Mouse (Mus musculus): ENCODE measurements around the gene Flrt1. TPM values are rescaled to one million over a fixed set of nuclear protein-coding genes. Genes with fewer than 3 reads are reported as not detected.

The Flrt1 gene
- polyA plus RNA-seq, 1 experiment from 2014 or later, result 1.9 TPM

GRCm38 (mm10) chr19:7122277-7122676 is 16.7 kb upstream of the Flrt1 start:
- Histone ChIP-seq H3K9ac (ENCODE audit: low read depth, low read length) (0 out of 2 replicates have a peak overlapping the region, but pooled peaks have one; percentile 12), H3K27ac (ENCODE audit: low read length) (no peak overlapping the region), H3K4me2 (ENCODE audit: low read depth, low read length) (no peak overlapping the region), H3K36me3 (ENCODE audit: control insufficient read depth, insufficient read depth, low read length) (no peaks in the 10 kb centered on the region), H3K4me1 (ENCODE audit: control insufficient read depth, insufficient read depth, low read length) (peaks cover 26% of the 10 kb centered on the region), H3K4me3 (ENCODE audit: low read length) (no peak overlapping the region), H3K27me3 (replicated peaks; ENCODE audit: control insufficient read depth, insufficient read depth, low read length) (no peaks in the 10 kb centered on the region; the same call in 1 of the 2 replicates), H3K9me3 (ENCODE audit: control insufficient read depth, low read length) (no peaks in the 10 kb centered on the region)
- 50% methylated on average over 4 of the region's 4 CpGs for WGBS
- ATAC-seq, result peak; percentile 47

DNA sequence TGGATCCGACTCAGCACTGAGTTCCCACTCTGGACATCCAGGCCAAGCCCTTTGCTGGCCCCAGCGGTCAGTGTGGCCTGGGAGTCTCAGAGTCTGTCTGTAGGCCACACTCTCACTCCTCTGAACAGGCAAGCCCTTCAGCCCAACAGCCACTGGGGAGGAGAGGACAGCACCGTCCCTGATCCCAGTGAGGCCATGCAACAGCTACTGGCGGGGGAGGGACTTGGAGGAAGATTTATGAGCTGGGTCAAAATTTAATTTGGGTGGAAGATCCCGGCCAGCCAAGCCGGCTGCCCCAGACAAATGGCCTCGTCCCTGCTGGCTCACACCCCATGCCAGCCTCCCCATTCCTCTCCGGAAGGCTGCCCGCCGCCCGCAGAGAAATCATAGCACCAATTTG is 15.7 kb upstream of the Flrt1 start:
- no peak; the same call in 1 of the 2 replicates for ATAC-seq
- 45% methylated on average over 11 of the region's 11 CpGs for WGBS
- H3K4me1 ChIP-seq (ENCODE audit: control insufficient read depth, insufficient read depth, low read length), result peaks cover 28% of the 10 kb centered on the region
- no peaks in the 10 kb centered on the region for H3K36me3 ChIP-seq (ENCODE audit: control insufficient read depth, insufficient read depth, low read length)
- H3K4me2 ChIP-seq (ENCODE audit: low read depth, low read length), result no peak overlapping the region
- no peaks in the 10 kb centered on the region; the same call in 1 of the 2 replicates for H3K27me3 ChIP-seq (replicated peaks; ENCODE audit: control insufficient read depth, insufficient read depth, low read length)
- no peaks in the 10 kb centered on the region for H3K9me3 ChIP-seq (ENCODE audit: control insufficient read depth, low read length)
- no peak overlapping the region for H3K27ac ChIP-seq (ENCODE audit: low read length)
- no peak overlapping the region for H3K9ac ChIP-seq (ENCODE audit: low read depth, low read length)
- no peak overlapping the region for H3K4me3 ChIP-seq (ENCODE audit: low read length)

GRCm38 (mm10) chr19:7117653-7118307 is 12.3 kb upstream of the Flrt1 start:
- Histone ChIP-seq H3K9me3 (ENCODE audit: control insufficient read depth, low read length) (no peaks in the 10 kb centered on the region), H3K36me3 (ENCODE audit: control insufficient read depth, insufficient read depth, low read length) (no peaks in the 10 kb centered on the region), H3K4me2 (ENCODE audit: low read depth, low read length) (no peak overlapping the region), H3K4me1 (ENCODE audit: control insufficient read depth, insufficient read depth, low read length) (peaks cover 34% of the 10 kb centered on the region), H3K4me3 (ENCODE audit: low read length) (no peak overlapping the region), H3K27me3 (replicated peaks; ENCODE audit: control insufficient read depth, insufficient read depth, low read length) (no peaks in the 10 kb centered on the region), H3K27ac (ENCODE audit: low read length) (no peak overlapping the region), H3K9ac (ENCODE audit: low read depth, low read length) (no peak overlapping the region)
- WGBS, result 67% methylated on average over 8 of the region's 8 CpGs
- no peak for ATAC-seq

DNA sequence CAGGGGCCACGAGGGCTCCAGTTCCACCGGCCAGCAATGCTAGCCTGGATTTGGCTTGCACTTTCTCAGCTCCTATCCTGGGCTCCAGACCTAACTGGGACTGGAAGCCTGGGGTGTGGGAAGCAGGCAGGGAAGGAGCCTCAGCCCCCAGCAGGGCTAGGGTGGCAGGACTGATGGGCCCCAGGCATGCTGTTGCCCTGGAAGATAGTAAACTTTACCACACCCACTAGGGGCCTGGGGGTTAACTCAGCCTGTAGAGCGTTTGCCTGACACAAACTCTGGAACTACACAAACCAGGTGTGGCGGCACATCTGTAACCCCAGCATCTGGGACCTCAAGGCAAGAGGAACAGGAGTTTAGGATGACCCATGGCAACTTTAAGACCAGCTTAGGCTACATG is 11.6 kb upstream of the Flrt1 start:
- Histone ChIP-seq H3K4me2 (ENCODE audit: low read depth, low read length) (no peak overlapping the region), H3K4me3 (ENCODE audit: low read length) (no peak overlapping the region), H3K36me3 (ENCODE audit: control insufficient read depth, insufficient read depth, low read length) (no peaks in the 10 kb centered on the region), H3K27me3 (replicated peaks; ENCODE audit: control insufficient read depth, insufficient read depth, low read length) (no peaks in the 10 kb centered on the region), H3K27ac (ENCODE audit: low read length) (no peak overlapping the region), H3K4me1 (ENCODE audit: control insufficient read depth, insufficient read depth, low read length) (peaks cover 29% of the 10 kb centered on the region), H3K9me3 (ENCODE audit: control insufficient read depth, low read length) (no peaks in the 10 kb centered on the region), H3K9ac (ENCODE audit: low read depth, low read length) (no peak overlapping the region)
- 36% methylated on average over 4 of the region's 4 CpGs for WGBS
- no peak; the same call in 1 of the 2 replicates for ATAC-seq

GRCm38 (mm10) chr19:7116038-7116731 is 10.7 kb upstream of the Flrt1 start:
- Histone ChIP-seq H3K9ac (ENCODE audit: low read depth, low read length) (no peak overlapping the region), H3K27me3 (replicated peaks; ENCODE audit: control insufficient read depth, insufficient read depth, low read length) (no peaks in the 10 kb centered on the region), H3K9me3 (ENCODE audit: control insufficient read depth, low read length) (no peaks in the 10 kb centered on the region), H3K36me3 (ENCODE audit: control insufficient read depth, insufficient read depth, low read length) (no peaks in the 10 kb centered on the region), H3K4me1 (ENCODE audit: control insufficient read depth, insufficient read depth, low read length) (peaks cover 25% of the 10 kb centered on the region), H3K4me3 (ENCODE audit: low read length) (no peak overlapping the region), H3K4me2 (ENCODE audit: low read depth, low read length) (no peak overlapping the region), H3K27ac (ENCODE audit: low read length) (no peak overlapping the region)
- 85% methylated on average over 4 of the region's 4 CpGs for WGBS
- 0 out of 2 replicates have a peak, but pooled peaks have one; percentile 10 for ATAC-seq

- Histone ChIP-seq H3K27me3 (replicated peaks; ENCODE audit: control insufficient read depth, insufficient read depth, low read length) (no peaks in the 10 kb centered on the region), H3K4me3 (ENCODE audit: low read length) (no peak overlapping the region), H3K4me2 (ENCODE audit: low read depth, low read length) (no peak overlapping the region), H3K4me1 (ENCODE audit: control insufficient read depth, insufficient read depth, low read length) (peaks cover 37% of the 10 kb centered on the region), H3K27ac (ENCODE audit: low read length) (no peak overlapping the region), H3K9ac (ENCODE audit: low read depth, low read length) (no peak overlapping the region), H3K9me3 (ENCODE audit: control insufficient read depth, low read length) (no peaks in the 10 kb centered on the region), H3K36me3 (ENCODE audit: control insufficient read depth, insufficient read depth, low read length) (no peaks in the 10 kb centered on the region)
- ATAC-seq, result no peak
- WGBS, result 50% methylated on average over 14 of the region's 14 CpGs
These were observed 8.0 kb upstream of the Flrt1 start for GRCm38 (mm10) chr19:7113574-7113973.

DNA sequence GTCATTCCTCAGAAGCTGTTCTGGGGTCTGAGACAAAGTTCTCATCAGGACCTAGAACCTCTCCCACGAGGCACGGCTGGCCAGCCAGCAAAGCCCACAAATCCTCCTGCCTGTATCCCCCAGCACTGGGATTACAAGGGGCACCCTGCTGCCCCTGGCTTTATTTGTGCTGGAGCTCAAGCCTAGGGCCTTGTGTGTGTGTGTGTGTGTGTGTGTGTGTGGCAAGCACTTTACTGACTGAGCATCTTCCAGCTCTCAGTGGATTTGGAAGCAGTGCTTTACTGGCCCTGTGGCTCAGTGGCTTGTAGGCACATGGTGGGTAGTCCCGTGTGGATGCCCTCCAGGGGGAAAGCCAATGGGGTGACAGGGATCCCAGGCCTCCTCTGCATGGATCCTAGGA is 7.1 kb upstream of the Flrt1 start:
- no peak overlapping the region for H3K4me2 ChIP-seq (ENCODE audit: low read depth, low read length)
- H3K9me3 ChIP-seq (ENCODE audit: control insufficient read depth, low read length), result no peaks in the 10 kb centered on the region
- H3K4me1 ChIP-seq (ENCODE audit: control insufficient read depth, insufficient read depth, low read length), result peaks cover 30% of the 10 kb centered on the region
- WGBS, result 58% methylated on average over 3 of the region's 3 CpGs
- H3K27ac ChIP-seq (ENCODE audit: low read length), result no peak overlapping the region
- H3K9ac ChIP-seq (ENCODE audit: low read depth, low read length), result no peak overlapping the region
- H3K4me3 ChIP-seq (ENCODE audit: low read length), result no peak overlapping the region
- H3K27me3 ChIP-seq (replicated peaks; ENCODE audit: control insufficient read depth, insufficient read depth, low read length), result no peaks in the 10 kb centered on the region
- no peak for ATAC-seq
- no peaks in the 10 kb centered on the region for H3K36me3 ChIP-seq (ENCODE audit: control insufficient read depth, insufficient read depth, low read length)

GRCm38 (mm10) chr19:7111710-7112109 is 6.2 kb upstream of the Flrt1 start:
- Histone ChIP-seq H3K9me3 (ENCODE audit: control insufficient read depth, low read length) (no peaks in the 10 kb centered on the region), H3K4me1 (ENCODE audit: control insufficient read depth, insufficient read depth, low read length) (peaks cover 24% of the 10 kb centered on the region), H3K27me3 (replicated peaks; ENCODE audit: control insufficient read depth, insufficient read depth, low read length) (no peaks in the 10 kb centered on the region), H3K9ac (ENCODE audit: low read depth, low read length) (no peak overlapping the region), H3K4me2 (ENCODE audit: low read depth, low read length) (no peak overlapping the region), H3K36me3 (ENCODE audit: control insufficient read depth, insufficient read depth, low read length) (no peaks in the 10 kb centered on the region), H3K4me3 (ENCODE audit: low read length) (no peak overlapping the region), H3K27ac (ENCODE audit: low read length) (no peak overlapping the region)
- WGBS, result 88% methylated on average over 4 of the region's 4 CpGs
- no peak for ATAC-seq

GRCm38 (mm10) chr19:7111309-7111708 is 5.8 kb upstream of the Flrt1 start:
- Histone ChIP-seq H3K9me3 (ENCODE audit: control insufficient read depth, low read length) (no peaks in the 10 kb centered on the region), H3K9ac (ENCODE audit: low read depth, low read length) (no peak overlapping the region), H3K4me1 (ENCODE audit: control insufficient read depth, insufficient read depth, low read length) (peaks cover 21% of the 10 kb centered on the region), H3K36me3 (ENCODE audit: control insufficient read depth, insufficient read depth, low read length) (no peaks in the 10 kb centered on the region), H3K4me3 (ENCODE audit: low read length) (no peak overlapping the region), H3K27me3 (replicated peaks; ENCODE audit: control insufficient read depth, insufficient read depth, low read length) (no peaks in the 10 kb centered on the region), H3K27ac (ENCODE audit: low read length) (no peak overlapping the region), H3K4me2 (ENCODE audit: low read depth, low read length) (no peak overlapping the region)
- 89% methylated on average over 6 of the region's 6 CpGs for WGBS
- no peak for ATAC-seq
